Mouse (Mus musculus): ENCODE results near the gene Edil3.
"Not testable (repeated sequence)": the region's sequence is repeated elsewhere in the genome, so short reads cannot be mapped to it uniquely, and the experiment has no call there.

The Edil3 gene

GRCm38 (mm10) chr13:88938564-88938963 is 117.3 kb downstream of the Edil3 start:
- intact Hi-C loops (cut with DNase I), result no loop called here

- intact Hi-C loops (cut with DNase I), result no loop called here
Measured at GRCm38 (mm10) chr13:88972355-88972754, 151.1 kb downstream of the Edil3 start.

GRCm38 (mm10) chr13:89007696-89008427 is 186.6 kb downstream of the Edil3 start:
- intact Hi-C loops (cut with DNase I), result no loop called here

- intact Hi-C loops (cut with DNase I), result no loop called here
Measured at GRCm38 (mm10) chr13:89012500-89012899, 191.2 kb downstream of the Edil3 start.

- intact Hi-C loops (cut with DNase I), result no loop called here
Measured at GRCm38 (mm10) chr13:89029817-89030539, 208.7 kb downstream of the Edil3 start.

- intact Hi-C loops (cut with DNase I), result no loop called here
Measured at GRCm38 (mm10) chr13:89035711-89036110, 214.4 kb downstream of the Edil3 start.

- intact Hi-C loops (cut with DNase I), result no loop called here
Measured at GRCm38 (mm10) chr13:89041495-89041894, 220.2 kb downstream of the Edil3 start.

GRCm38 (mm10) chr13:89070132-89070531 is 248.9 kb downstream of the Edil3 start:
- intact Hi-C loops (cut with DNase I), result not testable (repeated sequence)

GRCm38 (mm10) chr13:89076212-89076611 is 254.9 kb downstream of the Edil3 start:
- intact Hi-C loops (cut with DNase I), result no loop called here

- intact Hi-C loops (cut with DNase I), result no loop called here
Measured at GRCm38 (mm10) chr13:89105889-89106288, 284.6 kb downstream of the Edil3 start.

GRCm38 (mm10) chr13:89117551-89117950 is 296.3 kb downstream of the Edil3 start:
- intact Hi-C loops (cut with DNase I), result no loop called here

- intact Hi-C loops (cut with DNase I), result no loop called here
Measured at GRCm38 (mm10) chr13:89119809-89120208, 298.5 kb downstream of the Edil3 start.

GRCm38 (mm10) chr13:89122511-89123253 is 301.4 kb downstream of the Edil3 start:
- intact Hi-C loops (cut with DNase I), result no loop called here

GRCm38 (mm10) chr13:89123396-89123795 is 302.1 kb downstream of the Edil3 start:
- intact Hi-C loops (cut with DNase I), result no loop called here

GRCm38 (mm10) chr13:89146056-89146547 is 324.8 kb downstream of the Edil3 start:
- intact Hi-C loops (cut with DNase I), result no loop called here

- intact Hi-C loops (cut with DNase I), result no loop called here
Measured at GRCm38 (mm10) chr13:89151878-89152277, 330.6 kb downstream of the Edil3 start.

GRCm38 (mm10) chr13:89167960-89168359 is 346.7 kb downstream of the Edil3 start:
- intact Hi-C loops (cut with DNase I), result no loop called here

- intact Hi-C loops (cut with DNase I), result no loop called here
Measured at GRCm38 (mm10) chr13:89170040-89170439, 348.8 kb downstream of the Edil3 start.

GRCm38 (mm10) chr13:89175154-89175553 is 353.9 kb downstream of the Edil3 start:
- intact Hi-C loops (cut with DNase I), result no loop called here

GRCm38 (mm10) chr13:89189051-89189450 is 367.8 kb downstream of the Edil3 start:
- intact Hi-C loops (cut with DNase I), result no loop called here

- intact Hi-C loops (cut with DNase I), result no loop called here
Measured at GRCm38 (mm10) chr13:89197019-89197418, 375.7 kb downstream of the Edil3 start.

GRCm38 (mm10) chr13:89199275-89199674 is 378.0 kb downstream of the Edil3 start:
- intact Hi-C loops (cut with DNase I), result no loop called here

All from adrenal gland (tissue).